Mouse (Mus musculus) ovary, postnatal 14 days (tissue): ENCODE measurements at regions not wholly inside any gene's neighbourhood (a gene's known extent, or its start where the extent isn't known, plus 50 kb on each side); places are given as distances from the start of the nearest gene placed in this dataset.

ENCODE experiments used
- DNase-seq: peaks from one replicate; pipeline ENCODE4 v3.0.0; 2022; ENCODE audit warnings: low spot score

DNA sequence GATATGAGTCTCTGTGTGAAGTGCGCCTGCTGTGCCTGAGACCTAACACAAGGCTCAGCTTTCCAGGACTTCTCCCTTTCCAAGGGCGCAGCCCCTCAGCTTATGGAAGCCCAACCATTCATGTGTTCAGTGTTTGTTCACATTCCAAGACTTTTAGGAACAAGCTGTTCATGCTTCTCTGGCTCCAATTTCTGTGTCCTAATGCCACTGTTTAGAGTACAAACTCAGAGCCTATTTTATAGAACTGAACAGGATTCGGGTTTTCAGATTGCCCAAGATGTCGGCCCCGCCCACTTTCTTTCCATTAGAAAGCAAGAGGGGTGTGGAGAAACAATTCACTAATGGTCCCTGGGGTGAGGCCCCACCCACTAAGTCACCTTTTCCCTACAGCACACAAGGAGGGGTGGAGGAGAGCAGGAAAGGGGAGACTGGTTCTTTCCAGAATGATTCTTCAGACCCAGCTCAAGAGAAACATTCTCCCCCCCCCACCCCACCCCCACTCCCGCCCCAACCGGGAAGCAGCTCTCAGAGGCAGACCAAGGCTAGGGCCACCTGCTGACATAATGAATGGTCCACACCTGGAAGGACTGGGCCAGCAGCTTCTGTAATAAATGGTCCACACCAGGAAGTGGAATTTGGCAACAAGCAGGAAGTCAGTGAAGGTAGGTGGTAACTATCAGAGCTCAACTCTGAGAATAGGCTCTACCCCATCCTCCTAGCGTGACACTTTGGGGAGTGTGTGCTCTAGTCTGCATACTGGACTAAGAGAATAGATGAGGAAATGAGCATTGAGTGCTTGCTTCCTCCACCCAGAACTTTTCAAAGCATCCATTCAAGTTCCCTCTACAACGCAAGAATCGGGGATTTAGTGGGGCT, 120.2 kb upstream of the Zfp648 start:
- no peak for DNase-seq

GRCm38 (mm10) chr1:154086145-154086544, 114.8 kb upstream of the Zfp648 start:
- no peak for DNase-seq

DNA sequence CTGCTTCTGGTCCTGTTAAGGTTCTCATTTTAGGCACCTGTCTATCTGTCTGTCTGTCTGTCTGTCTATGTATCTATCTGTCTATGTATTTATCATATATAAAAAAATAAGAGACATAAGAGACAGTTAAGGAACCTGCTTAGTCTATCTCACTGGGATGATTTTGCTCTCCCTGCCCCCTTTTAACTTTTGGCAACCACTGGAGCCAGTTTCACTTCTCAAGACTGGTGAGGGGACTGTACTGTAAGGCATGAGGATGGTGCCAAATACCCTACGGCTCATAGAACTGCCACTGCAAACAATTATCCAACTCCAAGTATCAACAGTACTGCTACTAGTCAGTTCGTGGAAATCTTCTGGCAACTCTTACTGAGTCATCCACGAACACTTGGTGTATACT, 111.2 kb upstream of the Zfp648 start:
- no peak for DNase-seq

DNA sequence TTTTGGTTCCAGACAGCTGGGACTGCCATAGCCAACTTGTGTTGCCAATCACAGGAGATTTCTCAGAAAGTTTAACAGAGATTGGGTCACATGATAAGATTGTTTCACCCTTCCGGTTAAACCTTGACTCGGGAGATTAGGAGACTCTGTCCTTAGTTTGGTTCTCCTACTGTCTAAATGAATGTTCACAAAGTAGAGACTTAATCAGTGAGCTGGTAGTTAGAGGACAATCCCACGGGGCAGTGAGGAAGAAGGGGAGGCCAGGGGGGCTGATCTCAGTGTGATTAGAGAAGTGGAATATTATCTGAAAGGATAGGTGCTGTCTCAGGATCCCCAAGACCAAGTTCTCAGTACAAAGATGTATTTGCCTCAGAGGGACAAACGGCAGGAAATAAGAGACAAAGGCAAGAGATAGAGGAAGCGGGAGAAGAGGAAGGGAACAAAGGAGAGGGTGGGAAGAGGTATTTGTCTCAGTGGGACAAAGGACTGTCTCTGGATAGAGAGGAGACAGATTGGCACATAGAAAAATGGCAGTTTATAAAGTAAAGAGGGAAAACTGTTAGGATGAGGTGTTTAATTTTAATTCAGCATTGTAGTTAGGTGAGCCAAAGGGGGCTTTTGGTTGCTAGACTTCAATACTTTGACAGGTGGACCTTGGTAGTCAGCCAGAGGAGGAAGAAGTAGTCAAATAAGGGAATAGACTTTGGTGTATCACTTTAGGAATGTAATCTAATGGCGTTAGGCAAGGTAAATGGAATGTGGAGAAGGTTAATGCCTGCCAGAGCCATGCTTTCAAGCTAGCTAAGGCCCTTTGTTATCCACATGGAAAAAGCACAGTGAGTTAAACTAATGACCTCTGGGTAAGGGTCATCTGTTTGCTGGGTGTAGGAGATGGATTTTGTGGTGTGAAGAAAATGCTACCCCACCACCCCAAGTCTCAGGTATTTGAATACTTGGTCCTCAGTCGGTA, 110.2 kb upstream of the Zfp648 start:
- DNase-seq, result no peak

GRCm38 (mm10) chr1:154093549-154093948, 107.4 kb upstream of the Zfp648 start:
- no peak for DNase-seq

DNA sequence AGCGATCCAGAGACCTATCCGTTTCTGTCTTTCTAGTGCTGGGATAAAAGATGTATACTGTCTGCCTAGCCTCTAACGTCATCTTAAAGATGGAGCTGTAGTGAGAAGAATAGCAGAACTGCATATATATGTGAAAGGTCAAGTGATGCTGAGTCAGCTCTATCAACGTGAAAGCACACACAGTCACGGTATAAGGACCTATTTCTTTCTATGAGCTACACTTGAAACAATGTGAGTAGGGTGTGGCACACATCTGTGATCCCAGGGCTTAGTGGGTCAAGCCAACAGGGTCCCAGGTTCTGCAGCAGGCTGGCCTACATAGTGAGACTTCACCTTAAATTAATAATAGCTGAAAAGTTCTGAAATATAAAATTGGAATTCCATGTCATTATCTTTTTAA, 106.6 kb upstream of the Zfp648 start:
- DNase-seq, result no peak

DNA sequence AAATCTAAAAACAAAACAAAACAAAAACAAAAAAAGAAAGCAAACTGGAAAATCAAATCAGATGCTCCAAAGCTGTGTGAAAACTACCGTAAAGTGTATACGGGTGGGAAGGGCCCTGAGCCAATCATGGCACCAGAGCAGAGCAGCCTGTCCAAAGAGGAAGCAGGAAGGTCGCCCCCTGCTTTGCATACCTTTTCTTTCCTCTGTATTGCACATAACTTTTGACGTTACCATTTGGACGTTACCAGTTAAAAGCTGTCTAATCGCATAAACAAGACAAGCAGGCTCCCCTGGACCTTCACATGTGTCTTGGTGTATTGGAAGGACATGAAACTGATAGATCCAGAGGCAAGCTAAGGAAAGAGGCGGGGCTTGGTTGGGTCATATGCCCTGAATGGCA, 104.9 kb upstream of the Zfp648 start:
- DNase-seq, result no peak

GRCm38 (mm10) chr1:154096911-154097310, 104.1 kb upstream of the Zfp648 start:
- no peak for DNase-seq

GRCm38 (mm10) chr1:154097656-154098055, 103.3 kb upstream of the Zfp648 start:
- no peak for DNase-seq

- no peak for DNase-seq
Observed at GRCm38 (mm10) chr1:154100556-154100955, 100.4 kb upstream of the Zfp648 start.

GRCm38 (mm10) chr1:154101433-154101832, 99.6 kb upstream of the Zfp648 start:
- no peak for DNase-seq

DNA sequence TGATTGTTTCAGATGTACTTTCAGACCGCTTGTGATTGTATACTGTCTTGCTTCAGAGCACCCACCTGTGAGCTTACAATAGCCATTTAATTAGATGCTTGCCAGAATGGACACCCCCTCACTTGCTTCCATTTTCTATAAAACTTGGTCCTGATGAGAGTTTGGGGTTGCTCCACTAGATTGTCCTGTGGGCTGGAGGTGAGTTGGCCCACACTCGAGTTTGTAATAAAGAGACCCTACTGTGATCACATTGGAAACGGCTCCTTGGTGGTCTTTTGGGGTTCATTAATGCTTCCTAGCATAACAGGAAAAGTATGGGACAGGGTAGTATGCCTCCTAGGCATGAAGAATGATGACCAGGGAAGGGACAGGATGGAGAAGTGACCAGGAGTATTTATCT, 98.8 kb upstream of the Zfp648 start:
- no peak for DNase-seq

DNA sequence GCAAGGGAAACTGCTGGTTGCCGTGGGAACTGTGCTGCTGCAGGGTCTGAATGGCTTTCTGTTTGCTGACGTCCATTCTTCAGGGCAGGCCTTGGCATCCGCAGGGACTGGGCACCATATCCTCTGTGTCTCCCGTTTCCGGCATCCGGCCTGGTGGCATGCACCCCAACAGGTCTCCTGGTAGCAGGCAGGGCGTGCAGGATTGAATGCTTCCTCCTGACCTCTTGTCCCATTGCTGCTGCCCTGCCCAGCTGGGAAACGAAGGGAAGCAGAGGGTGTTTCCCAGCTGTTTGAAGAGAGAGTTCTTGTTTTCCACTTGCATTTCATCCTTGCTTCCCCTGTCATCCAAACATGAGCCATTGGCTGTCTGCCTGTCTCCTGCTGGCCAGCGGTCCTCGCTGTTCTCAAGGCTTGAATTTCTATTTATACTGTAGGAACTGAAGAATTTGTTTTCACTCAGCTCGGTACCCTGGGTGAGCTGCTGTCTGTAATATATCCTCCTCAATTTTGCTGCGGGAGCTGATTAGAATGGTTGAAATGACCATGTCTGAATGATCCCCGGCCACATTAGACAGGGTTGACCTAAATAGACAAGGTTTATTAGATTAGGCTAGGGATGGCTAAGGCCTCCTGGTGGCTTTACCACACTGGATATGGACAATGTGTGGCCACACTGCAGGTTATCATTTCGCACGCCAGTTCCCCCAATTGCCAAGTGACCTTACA, 98.0 kb upstream of the Zfp648 start:
- no peak for DNase-seq

- DNase-seq, result no peak
Observed at GRCm38 (mm10) chr1:154103597-154103923, 97.4 kb upstream of the Zfp648 start.

DNA sequence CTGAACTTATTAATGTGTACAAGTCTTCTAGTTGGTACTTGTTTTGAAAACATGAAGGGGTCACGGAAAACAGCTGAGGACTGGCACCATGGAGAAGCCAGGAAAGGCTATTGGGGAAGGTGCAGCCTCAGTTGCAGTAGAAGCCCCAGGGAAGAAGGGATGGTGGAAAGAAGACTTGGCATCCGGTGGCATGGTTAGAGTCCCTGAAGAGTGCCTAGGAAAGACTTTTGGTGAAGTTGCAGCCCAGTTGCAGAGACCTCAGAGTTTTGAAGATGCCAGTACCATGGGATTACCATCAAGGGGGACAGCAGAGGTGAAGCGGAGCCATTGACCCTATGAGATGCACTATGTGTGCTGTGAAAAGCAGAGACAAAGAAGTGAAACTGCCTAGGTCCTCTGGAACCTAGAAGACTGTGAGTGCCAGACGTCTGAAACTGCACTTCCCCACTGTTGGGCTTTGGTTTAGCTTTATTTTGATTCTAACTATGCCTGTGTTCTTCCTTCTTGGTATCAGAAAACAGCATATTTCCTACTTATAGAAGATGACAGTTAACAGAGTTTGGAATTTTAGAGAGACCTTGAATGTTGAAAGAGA, 96.9 kb upstream of the Zfp648 start:
- DNase-seq, result no peak

- no peak for DNase-seq
Observed at GRCm38 (mm10) chr1:154104779-154105178, 96.2 kb upstream of the Zfp648 start.

DNA sequence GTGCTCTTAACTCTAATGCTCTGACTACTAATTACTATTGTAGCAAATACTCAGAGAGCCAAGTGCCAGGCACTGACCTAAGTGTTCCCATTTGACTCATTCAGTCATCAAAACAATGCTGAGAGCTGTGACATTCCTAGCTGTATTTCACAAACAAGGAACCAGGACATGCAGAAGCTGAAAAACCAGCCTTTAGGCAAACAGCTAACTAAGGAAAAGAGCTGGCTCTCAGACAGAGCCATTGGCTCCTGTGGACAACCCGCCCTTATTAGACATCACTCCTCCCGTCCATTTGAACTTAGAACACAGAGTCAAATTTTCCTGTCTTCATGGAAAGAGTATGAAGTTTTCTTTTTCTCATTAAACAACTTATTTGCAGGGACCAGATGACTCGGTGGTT, 88.5 kb upstream of the Zfp648 start:
- DNase-seq, result no peak

DNA sequence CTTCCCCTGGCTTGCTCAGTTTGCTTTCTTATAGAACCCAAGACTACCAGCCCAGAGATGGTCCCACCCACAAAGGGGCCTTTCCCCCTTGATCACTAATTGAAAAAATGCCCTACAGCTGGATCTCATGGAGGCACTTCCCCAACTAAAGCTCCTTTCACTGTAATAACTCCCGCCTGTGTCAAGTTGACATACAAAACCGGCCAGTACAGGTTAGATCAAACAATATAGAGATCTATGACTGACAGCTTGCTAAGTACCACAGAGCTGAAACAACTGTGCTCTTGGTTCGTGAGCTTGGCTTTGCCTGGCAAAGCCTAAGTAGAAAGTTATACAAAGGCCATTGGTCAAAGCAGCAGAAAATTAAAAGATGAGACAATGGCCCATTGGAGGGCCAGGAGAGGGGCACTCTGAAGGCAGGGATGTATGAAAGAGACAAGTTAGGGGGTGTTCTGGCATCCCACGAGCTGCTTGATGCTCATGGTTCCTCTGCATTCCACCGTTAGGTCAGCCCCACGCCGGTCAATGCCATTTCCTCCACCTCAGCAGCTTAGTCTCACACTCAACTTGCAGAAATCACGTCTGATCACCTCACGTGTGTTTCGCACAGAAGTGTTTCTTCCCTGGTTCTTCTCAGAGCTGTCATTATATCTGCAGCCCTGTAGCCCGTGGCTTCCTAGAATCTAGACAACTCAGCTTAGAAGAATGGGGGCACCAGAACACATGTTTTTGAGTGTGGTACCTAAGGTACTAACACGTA, 87.5 kb upstream of the Zfp648 start:
- no peak for DNase-seq

GRCm38 (mm10) chr1:154116188-154116710, 84.7 kb upstream of the Zfp648 start:
- DNase-seq, result no peak

DNA sequence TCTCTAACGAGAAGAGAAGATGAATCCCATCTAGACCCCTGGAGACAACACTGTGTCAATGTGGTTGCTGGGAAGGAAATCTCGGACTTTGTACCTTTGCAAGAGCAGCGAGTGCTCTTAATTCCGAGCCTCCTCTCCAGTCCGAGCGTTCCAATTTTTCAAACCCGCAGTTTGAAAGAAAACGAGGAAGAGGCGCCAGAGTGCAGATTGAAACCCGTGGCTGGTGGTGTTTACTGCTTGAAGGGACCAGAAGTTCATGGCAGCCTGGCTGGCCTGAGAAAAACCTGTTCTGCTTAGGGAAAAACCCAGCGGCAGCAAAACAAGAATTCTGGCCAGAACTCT, 83.7 kb upstream of the Zfp648 start:
- no peak for DNase-seq
